Mouse (Mus musculus) small intestine, adult 2 months (tissue): Measurements from ENCODE around the gene Dpp8.

ENCODE experiments used
- CTCF ChIP-seq: fragments of 200-500 bp; IDR thresholded peaks from 2 replicates; pipeline ENCODE4 v1.5.1; 2012; ENCODE audit warnings: low read depth, mild to moderate bottlenecking, control low read depth, inconsistent platforms, low read length, moderate library complexity, mixed read lengths; ENCODE audit not compliant: insufficient replicate concordance, insufficient read length; ENCODE audit errors: extremely low read depth
- POLR2A ChIP-seq: fragments of 200-500 bp; IDR thresholded peaks from 2 replicates; pipeline ENCODE4 v1.6.1; 2012; ENCODE audit warnings: low read depth, mild to moderate bottlenecking, control low read depth, inconsistent platforms, low read length, moderate library complexity

GRCm38 (mm10) chr9:65050981-65051380, 18.8 kb downstream of the Dpp8 start:
- TF ChIP-seq POLR2A = no peak
- no peak for TF ChIP-seq CTCF
